Comparison of ENCODE assay signal across 8 mouse cellular contexts in the genomic region with DNA sequence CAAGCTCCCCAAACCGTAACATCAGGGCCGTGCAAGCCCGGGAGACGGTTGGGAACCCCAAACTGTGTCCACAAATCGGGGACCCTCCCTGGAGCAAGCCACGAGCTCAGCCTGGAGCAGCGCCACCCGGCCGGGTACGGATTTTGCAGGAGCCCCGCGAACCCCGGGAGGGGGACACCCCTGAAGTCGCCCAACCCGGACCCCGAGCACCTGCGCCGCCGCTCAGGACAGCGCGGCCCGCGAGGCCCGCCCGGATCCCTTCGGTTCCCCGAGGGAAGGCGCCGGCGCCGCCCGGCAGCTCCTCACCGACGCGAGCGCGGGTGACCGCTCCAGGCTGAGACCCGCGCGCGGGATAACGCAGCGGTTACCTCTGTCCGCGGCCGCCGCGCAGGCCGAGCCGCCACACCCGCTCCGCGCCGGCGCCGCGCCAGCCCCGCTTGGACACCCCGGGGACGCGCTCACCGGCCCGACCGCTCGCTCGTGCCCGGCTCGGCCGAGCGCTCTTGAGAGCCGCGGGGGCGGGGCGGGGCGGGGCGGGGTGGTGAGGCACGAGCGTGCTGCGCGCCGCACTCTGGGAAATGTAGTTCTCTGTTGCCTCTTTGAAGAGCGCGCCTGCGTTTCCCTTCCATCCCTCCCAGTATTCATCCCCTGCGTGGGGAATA. TPM values are rescaled to one million over a fixed set of nuclear protein-coding genes. Genes with fewer than 3 reads are reported as not detected.
DNase-seq lines count a peak whose midpoint lies in the region; ATAC-seq and TF ChIP-seq lines count a peak whose summit lies in the region.

A gene (minus strand): TSS at position 512 of the 662 bp plus-strand sequence.

- H3K9ac ChIP-seq in forebrain, embryonic 14.5 days (ENCODE audit: low read length) = peak within 1 kb of the TSS; percentile 88
- peak within 1 kb of the TSS; percentile 80 for H3K9ac ChIP-seq in liver, postnatal 0 days (replicated peaks)
- H3K9ac ChIP-seq in neural tube, embryonic 13.5 days = peak within 1 kb of the TSS; percentile 84

- peak; percentile 81 for DNase-seq in ES-CJ7 (ENCODE audit: low read depth, low spot score)
- DNase-seq in cerebellum, adult 11 months = peak; percentile 85
- peak; percentile 95 for DNase-seq in forebrain, embryonic 14.5 days (ENCODE audit: low spot score)
- DNase-seq in heart, postnatal 14 days = peak; percentile 90 to 93
- peak; percentile 84 for DNase-seq in layer of hippocampus, adult 11-12 months (ENCODE audit: low spot score)
- peak; percentile 91 for DNase-seq in liver, postnatal 0 days
- peak; percentile 70 for DNase-seq in telencephalon, adult 2 months (ENCODE audit: low read depth, low spot score)

- H3K9me3 ChIP-seq in forebrain, embryonic 14.5 days (replicated peaks; ENCODE audit: control insufficient read depth, low read length) = no peaks in the 10 kb centered on the region
- H3K9me3 ChIP-seq in liver, postnatal 0 days (ENCODE audit: low read length) = no peaks in the 10 kb centered on the region
- H3K9me3 ChIP-seq in neural tube, embryonic 13.5 days = no peaks in the 10 kb centered on the region

- no peak for TF ChIP-seq CTCF in liver, postnatal 0 days (IDR thresholded peaks at IDR 0.05; ENCODE audit: low read depth)

- peak; percentile 97 for ATAC-seq in forebrain, embryonic 14.5 days
- ATAC-seq in liver, postnatal 0 days = peak; percentile 99
- ATAC-seq in neural tube, embryonic 13.5 days (ENCODE audit: low read depth) = peak; percentile 98

- intact Hi-C loops in heart, postnatal 14 days (cut with DNase I) = loop anchor here (5.0 kb wide), 1 partner anchor 54 kb away; no protein-coding TSS in a partner anchor

- peaks cover 7% of the 10 kb centered on the region for H3K4me1 ChIP-seq in forebrain, embryonic 14.5 days (ENCODE audit: control insufficient read depth, insufficient read depth, low read length)
- 0 out of 2 replicates have a peak, but pooled peaks cover 2% of the 10 kb centered on the region for H3K4me1 ChIP-seq in liver, postnatal 0 days (ENCODE audit: insufficient read depth)
- H3K4me1 ChIP-seq in neural tube, embryonic 13.5 days (replicated peaks) = peaks cover 7% of the 10 kb centered on the region

- peak within 1 kb of the TSS; percentile 73 for H3K4me3 ChIP-seq in forebrain, embryonic 14.5 days (ENCODE audit: low read depth, low read length)
- peak within 1 kb of the TSS; percentile 84 for H3K4me3 ChIP-seq in liver, postnatal 0 days (ENCODE audit: low read depth, low read length)
- peak within 1 kb of the TSS; percentile 58 for H3K4me3 ChIP-seq in neural tube, embryonic 13.5 days

- H3K4me2 ChIP-seq in forebrain, embryonic 14.5 days (ENCODE audit: low read length) = peak within 1 kb of the TSS; percentile 79
- H3K4me2 ChIP-seq in liver, postnatal 0 days (ENCODE audit: low read depth, low read length) = peak within 1 kb of the TSS; percentile 98
- H3K4me2 ChIP-seq in neural tube, embryonic 13.5 days = peak within 1 kb of the TSS; percentile 69

- WGBS in forebrain, embryonic 14.5 days = under 1% methylated on average over 59 of the region's 86 CpGs
- under 1% methylated on average over 59 of the region's 86 CpGs for WGBS in liver, postnatal 0 days (ENCODE audit: insufficient replicate concordance)
- WGBS in neural tube, embryonic 13.5 days = 1% methylated on average over 85 of the region's 86 CpGs

- H3K36me3 ChIP-seq in forebrain, embryonic 14.5 days (ENCODE audit: control insufficient read depth, insufficient read depth, low read length) = no peaks in the 10 kb centered on the region
- H3K36me3 ChIP-seq in liver, postnatal 0 days (replicated peaks; ENCODE audit: insufficient read depth, low read length) = no peaks in the 10 kb centered on the region
- no peaks in the 10 kb centered on the region for H3K36me3 ChIP-seq in neural tube, embryonic 13.5 days

- peak within 1 kb of the TSS; percentile 64 for H3K27ac ChIP-seq in forebrain, embryonic 14.5 days (ENCODE audit: low read depth, low read length)
- 0 out of 2 replicates have a peak within 1 kb of the TSS, but pooled peaks have one; percentile 44 for H3K27ac ChIP-seq in liver, postnatal 0 days (ENCODE audit: low read depth)
- H3K27ac ChIP-seq in neural tube, embryonic 13.5 days (replicated peaks) = peak within 1 kb of the TSS; percentile 81

- no peak for TF ChIP-seq EP300 in liver, postnatal 0 days (IDR thresholded peaks at IDR 0.05; ENCODE audit: low read depth)

- H3K27me3 ChIP-seq in forebrain, embryonic 14.5 days (replicated peaks; ENCODE audit: control insufficient read depth, insufficient read depth, low read length) = no peaks in the 10 kb centered on the region
- peaks cover 8% of the 10 kb centered on the region; the same call in 1 of the 2 replicates for H3K27me3 ChIP-seq in liver, postnatal 0 days (ENCODE audit: insufficient read depth, low read length)
- H3K27me3 ChIP-seq in neural tube, embryonic 13.5 days = peaks cover 19% of the 10 kb centered on the region

RNA-seq across cellular contexts. Expression of the gene that starts here (rescaled TPM):
- polyA plus RNA-seq in forebrain, embryonic 14.5 days (2014; fragmentation: Nextera tagmentation; extraction: Ambion mirVana) = 41.1 and 46.5 TPM in 2 replicates
- 10 to 100 TPM; 13.0 to 13.9 TPM for total RNA-seq in heart, postnatal 14 days (2021)
- 1.5 and 1.9 TPM in 2 replicates for polyA plus RNA-seq in liver, postnatal 0 days (2015; fragmentation: Nextera tagmentation; extraction: Ambion mirVana)
- polyA plus RNA-seq in neural tube, embryonic 13.5 days (2015; fragmentation: Nextera tagmentation; extraction: Ambion mirVana) = 29.2 and 32.5 TPM in 2 replicates

Comparison
In these comparisons a context has a peak if more than half of its experiments do, and no peak if none do; other contexts are left out.
1. Peak in every context shown above with its lines: DNase-seq, ATAC-seq, H3K4me3 ChIP-seq and H3K27ac ChIP-seq.
2. RNA of the gene that starts here (polyA plus RNA-seq): 41.1 to 46.5 TPM in forebrain, embryonic 14.5 days and 29.2 to 32.5 TPM in neural tube, embryonic 13.5 days; 1.5 to 1.9 TPM in liver, postnatal 0 days; every median in the first group is over 10 times any median in the second.